Mouse (Mus musculus): ENCODE measurements around the gene Uck2.

Gene Uck2

DNA sequence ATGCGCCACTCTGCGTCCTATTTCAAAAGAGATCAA, at the start of gene Uck2:
Gene Uck2 (minus strand): TSS at position 1 of the 36 bp plus-strand sequence.
- DNase-seq (ENCODE audit: low spot score), result no peak

GRCm38 (mm10) chr1:167331106-167331505, 46.0 kb upstream of the Uck2 start:
- DNase-seq (ENCODE audit: low spot score), result no peak

- no peak for DNase-seq (ENCODE audit: low spot score)
Observed at GRCm38 (mm10) chr1:167328776-167329175, 43.7 kb upstream of the Uck2 start.

DNA sequence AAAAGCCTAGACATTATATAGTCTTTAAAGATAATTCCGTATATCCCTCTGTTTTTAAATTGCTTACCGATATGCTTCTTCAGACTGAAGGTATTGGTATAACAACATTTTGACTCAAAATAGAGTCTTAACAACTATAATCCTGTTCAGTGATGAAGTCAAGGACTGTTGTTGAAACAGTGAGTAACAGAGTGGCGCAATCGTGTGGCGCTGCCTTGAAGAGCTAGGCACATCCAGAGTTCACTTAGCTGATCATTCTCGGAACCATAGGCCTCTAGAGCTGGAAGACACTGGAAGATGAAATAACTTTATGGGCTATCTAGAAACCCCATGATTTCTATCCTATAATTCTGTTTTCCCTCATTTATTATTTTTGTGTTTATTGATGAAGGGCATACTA, 36.6 kb upstream of the Uck2 start:
- no peak for DNase-seq (ENCODE audit: low spot score)

DNA sequence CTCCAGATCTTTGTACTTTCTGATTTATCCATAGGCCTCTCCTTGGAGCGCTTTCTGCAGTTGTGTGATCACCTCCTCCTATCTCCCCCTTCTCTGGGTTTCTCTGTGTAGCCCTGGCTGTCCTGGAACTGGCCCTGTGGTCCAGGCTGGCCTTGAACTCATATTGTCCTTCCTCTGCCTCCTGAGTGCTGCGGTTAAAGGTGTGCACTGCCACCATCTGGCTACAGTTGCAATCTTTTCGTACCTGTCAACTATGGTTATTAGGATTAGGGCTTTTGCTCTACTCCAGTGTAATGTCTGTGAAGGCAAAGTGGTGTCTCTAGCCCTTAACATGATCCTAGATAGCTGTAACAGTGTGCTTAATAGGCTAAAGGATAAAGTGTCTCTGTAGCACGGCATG, 28.1 kb upstream of the Uck2 start:
- no peak for DNase-seq (ENCODE audit: low spot score)

- DNase-seq (ENCODE audit: low spot score), result no peak
Observed at GRCm38 (mm10) chr1:167312367-167312766, 27.2 kb upstream of the Uck2 start.

DNA sequence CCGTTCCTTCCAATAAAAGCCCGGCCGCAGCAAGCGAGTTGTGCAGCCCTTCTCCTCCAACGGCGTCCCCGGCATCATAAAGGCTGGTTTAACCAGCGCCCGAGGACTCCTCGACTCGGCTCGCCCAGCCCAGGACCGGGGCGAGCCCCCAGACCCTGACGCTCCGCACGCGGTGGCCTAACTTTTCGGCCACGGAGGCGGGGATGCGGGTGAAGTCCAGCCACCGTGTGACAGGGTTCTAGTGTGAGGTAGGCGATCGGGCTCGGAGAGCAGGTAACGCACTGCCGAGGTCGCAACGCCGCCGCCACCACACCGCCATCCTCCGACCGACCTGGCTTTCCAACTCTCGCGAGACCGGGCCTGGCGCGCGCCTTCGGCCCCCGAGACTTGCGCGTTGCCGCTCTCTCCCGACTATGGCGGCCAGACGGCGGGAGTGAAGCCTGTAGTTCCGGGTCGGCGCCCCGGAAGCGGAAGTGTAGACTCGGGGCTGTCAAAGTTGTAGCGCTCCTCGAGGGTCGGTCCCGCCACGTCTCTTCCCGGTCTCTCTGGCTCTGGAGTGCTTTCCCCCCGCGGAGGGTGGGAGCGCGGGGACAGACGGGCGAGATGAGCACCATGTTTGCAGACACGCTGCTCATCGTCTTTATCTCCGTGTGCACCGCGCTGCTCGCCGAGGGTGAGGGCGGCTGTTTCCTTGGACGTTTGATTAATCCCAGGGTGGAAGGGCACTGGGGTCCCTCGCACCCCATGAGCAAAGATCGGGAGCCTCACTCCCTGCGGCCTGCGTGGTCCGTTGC, 23.3 kb upstream of the Uck2 start, which contains the start of gene Tmco1:
Gene Tmco1 (plus strand): TSS at position 118 of the 794 bp plus-strand sequence.
- peak; percentile 95 for DNase-seq (ENCODE audit: low spot score)

DNA sequence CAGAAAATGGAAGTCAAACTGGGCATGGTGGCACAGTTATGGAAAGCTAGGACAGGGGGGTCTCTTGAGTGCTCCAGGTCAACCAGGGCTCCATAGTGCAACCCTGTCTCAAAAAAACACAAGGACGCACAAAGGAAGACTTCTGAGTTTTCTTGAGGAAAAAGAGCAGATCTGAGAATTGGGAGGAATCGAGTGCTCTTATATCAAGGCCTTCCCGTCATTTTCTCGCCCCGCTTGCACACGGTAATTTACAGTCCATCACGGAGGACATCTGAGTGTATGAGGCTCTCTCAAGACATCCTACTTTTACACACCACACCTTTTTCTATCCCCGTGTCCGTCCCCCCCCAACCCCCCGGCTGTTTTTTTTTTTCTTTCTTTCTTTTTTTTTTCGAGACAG, 22.6 kb upstream of the Uck2 start:
- DNase-seq (ENCODE audit: low spot score), result no peak

- no peak for DNase-seq (ENCODE audit: low spot score)
Observed at GRCm38 (mm10) chr1:167306451-167307240, 21.5 kb upstream of the Uck2 start.

- peak; percentile 49 for DNase-seq (ENCODE audit: low spot score)
Observed at GRCm38 (mm10) chr1:167305501-167306137, 20.5 kb upstream of the Uck2 start.

DNA sequence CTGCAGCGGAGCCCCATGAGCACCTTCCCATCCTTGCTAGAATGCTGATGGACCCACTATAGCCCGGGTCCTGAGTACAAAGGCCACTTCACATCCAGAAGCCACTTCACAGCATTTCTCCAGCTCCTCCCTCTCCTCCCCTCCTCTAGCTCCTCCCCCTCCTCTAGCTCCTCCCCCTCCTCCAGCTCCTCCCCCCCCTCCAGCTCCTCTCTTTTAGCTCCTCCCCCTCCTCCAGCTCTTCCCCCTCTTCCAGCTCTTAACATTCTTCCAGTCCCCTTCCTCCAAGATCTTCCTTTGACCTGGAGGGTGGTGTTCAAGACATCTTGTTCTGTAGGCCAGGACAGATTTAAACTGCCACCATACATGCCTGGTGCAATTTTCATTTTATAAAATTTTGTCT, 15.0 kb upstream of the Uck2 start:
- DNase-seq (ENCODE audit: low spot score), result no peak

DNA sequence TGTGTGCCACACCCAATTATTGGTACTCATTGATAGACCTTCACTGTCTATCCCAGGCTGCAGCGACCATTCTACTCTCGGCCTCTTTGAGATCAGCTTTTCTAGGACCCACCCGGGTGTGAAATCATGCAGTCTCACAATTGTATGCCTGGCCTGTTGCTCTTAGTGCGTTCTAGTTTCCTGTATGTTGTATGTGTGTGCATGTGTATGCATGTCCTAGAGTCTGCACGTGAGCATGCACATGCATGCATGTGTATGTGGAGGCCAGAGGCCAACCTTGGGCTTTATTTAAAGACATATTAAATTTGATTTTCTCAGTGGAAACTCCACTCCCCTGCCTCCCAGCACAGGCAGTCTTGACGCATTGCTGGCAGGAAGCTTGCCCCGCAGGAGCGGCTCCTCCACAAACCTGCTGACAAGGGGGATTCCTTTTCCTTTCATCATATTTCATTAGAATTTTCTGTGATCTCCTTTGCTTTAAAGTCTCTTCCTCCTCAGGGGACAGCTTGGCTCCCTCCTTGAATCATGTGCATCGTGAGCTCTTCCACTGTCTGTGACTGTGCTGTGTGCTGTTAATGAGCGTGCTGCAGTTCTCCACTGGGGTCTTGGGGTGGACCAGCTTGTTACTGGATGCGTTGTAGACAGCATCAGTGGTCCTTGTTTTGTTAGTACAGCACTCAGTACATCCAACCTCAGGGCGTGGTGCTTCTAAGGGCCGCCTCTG, 10.7 kb upstream of the Uck2 start:
- DNase-seq (ENCODE audit: low spot score), result no peak

GRCm38 (mm10) chr1:167292447-167292846, 7.3 kb upstream of the Uck2 start:
- peak; percentile 85 for DNase-seq (ENCODE audit: low spot score)

GRCm38 (mm10) chr1:167291610-167292009, 6.5 kb upstream of the Uck2 start:
- DNase-seq (ENCODE audit: low spot score), result no peak

DNA sequence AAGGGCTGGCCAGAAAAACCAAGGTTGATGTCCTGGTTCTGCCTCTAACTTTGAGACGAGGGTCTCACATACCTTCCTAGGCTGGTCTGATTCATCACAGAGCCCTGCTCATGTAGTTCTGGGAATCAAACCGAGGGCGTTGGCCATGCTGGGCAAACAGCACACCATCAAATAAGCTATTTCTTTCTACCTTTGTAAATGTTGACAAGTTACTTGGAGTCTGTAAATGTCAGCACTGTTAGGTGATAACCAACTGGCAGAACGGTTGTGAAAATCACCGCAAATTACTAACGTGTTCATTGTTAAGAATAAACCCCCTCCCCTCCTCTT, 5.1 kb upstream of the Uck2 start:
- no peak for DNase-seq (ENCODE audit: low spot score)

DNA sequence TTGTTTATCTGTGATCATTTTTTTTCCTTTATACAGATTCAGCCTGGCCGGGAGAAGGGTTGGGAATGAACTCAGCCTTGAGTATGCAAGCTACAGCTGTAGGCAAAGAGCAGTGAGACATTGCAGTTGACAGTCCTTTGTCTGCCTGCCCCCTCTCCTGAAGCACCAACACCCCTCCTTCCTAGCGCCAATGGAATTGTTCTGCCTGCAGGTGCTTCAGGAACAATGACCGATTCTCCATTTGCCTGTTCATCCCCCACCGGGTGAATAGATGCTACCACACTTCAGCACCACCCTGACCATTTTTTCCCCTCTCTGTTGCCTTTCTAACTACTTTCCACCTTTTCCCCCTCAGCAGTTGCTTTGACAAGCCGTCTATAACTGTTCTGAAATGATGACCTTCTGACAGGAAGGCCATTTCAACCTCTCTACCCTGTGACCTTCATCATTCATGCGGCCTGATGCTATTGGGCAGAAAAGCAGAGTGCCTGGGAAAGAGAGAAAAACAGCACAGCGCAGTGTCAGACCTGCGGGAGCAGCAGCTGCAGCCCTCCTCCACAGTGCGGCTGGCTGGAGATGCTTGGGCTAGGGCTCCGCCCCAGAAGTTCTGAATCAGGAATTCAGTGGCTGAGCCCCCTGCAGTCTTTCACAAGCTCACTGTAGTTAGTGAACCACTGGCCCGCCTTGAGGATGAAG, 4.6 kb upstream of the Uck2 start:
- no peak for DNase-seq (ENCODE audit: low spot score)

DNA sequence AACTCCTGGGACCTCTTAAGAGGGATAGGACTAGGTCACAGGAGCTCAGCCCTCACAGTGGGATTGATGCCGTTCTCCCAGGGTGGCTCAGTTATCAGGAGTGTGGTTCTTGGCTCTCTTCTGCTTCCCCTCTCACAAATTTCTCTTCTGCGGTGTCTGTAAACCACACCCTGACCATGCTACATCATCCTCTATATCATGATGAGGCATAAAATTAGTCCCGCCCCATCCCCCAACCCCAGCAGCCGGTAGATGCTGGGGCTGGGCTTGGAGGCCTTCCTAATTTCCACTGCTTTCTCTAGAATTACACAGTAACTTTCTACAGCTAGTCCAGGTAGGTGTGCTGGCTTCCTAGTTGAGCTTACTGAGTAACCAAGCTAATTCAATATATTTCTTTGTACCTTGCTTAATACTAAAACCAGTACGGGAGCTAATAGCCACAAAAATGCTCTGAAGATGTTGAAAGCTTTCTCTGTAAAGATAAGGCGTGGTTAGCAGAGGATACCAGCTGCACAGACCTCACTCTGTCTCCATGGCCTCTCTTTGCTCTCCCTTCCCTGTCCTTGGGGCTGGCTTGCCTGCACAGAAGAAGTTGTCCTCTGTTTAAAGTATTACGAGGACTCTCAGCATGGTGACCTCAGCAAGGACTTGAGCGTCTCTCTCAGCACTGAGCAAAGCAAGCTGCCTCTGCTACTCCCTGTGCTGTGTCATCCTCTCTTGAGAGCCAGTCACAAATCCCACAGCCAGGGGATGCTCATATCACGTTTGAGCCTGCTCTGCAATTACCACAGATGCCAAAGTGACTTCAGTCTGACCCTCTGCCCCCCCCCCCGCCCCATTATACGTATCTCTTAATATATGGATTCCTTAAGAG, 3.8 kb upstream of the Uck2 start:
- no peak for DNase-seq (ENCODE audit: low spot score)

GRCm38 (mm10) chr1:167287156-167287555, 2.0 kb upstream of the Uck2 start:
- DNase-seq (ENCODE audit: low spot score), result no peak

- DNase-seq (ENCODE audit: low spot score), result no peak
Observed at GRCm38 (mm10) chr1:167285356-167285755, 236 bp upstream of the Uck2 start.

- peak; percentile 91 for DNase-seq (ENCODE audit: low spot score)
Observed at GRCm38 (mm10) chr1:167284837-167285319, 242 bp downstream of the Uck2 start.

- peak; percentile 78 for DNase-seq (ENCODE audit: low spot score)
Observed at GRCm38 (mm10) chr1:167284258-167284836, 773 bp downstream of the Uck2 start.
